Mouse (Mus musculus): ENCODE measurements around the gene Mbip. TPM values are rescaled to one million over a fixed set of nuclear protein-coding genes. Genes with fewer than 3 reads are reported as not detected.

Gene Mbip
- total and polyA plus RNA-seq, 3 experiments, result 18.4 to 50.0 (median 43.3) TPM

GRCm38 (mm10) chr12:56296524-56296923 is 49.2 kb downstream of the Mbip start:
- TF ChIP-seq GATA1 (IDR thresholded peaks at IDR 0.05; ENCODE audit: borderline replicate concordance, low read length) (no peak), GATA2 (IDR thresholded peaks at IDR 0.05; ENCODE audit: borderline replicate concordance, low read depth, low read length) (no peak), TAL1 (conservative IDR thresholded peaks at IDR 0.05; ENCODE audit: low read depth, low read length) (no peak), CTCF (IDR thresholded peaks at IDR 0.05; ENCODE audit: low read depth, low read length) (no peak), POLR2AphosphoS5 (IDR thresholded peaks at IDR 0.05; ENCODE audit: insufficient replicate concordance, low read depth, low read length) (no peak)
- Histone ChIP-seq H3K36me3 (replicated peaks) (no peaks in the 10 kb centered on the region), H3K4me1 (ENCODE audit: insufficient read depth, low read depth, low read length) (no peaks in the 10 kb centered on the region), H3K27me3 (ENCODE audit: insufficient read depth, low read length) (peaks cover 15% of the 10 kb centered on the region), H3K4me3 (ENCODE audit: low read depth, low read length) (no peak overlapping the region), H3K9me3 (replicated peaks) (no peaks in the 10 kb centered on the region)
- no peak for ATAC-seq (ENCODE audit: extremely low read depth, insufficient number of reproducible peaks, low FRiP score, poor library complexity, severe bottlenecking)
- DNase-seq (ENCODE audit: low spot score), result no peak

GRCm38 (mm10) chr12:56295160-56295559 is 50.5 kb downstream of the Mbip start:
- H3K9me3 ChIP-seq (replicated peaks), result no peaks in the 10 kb centered on the region
- no peak for TF ChIP-seq GATA1 (IDR thresholded peaks at IDR 0.05; ENCODE audit: borderline replicate concordance, low read length)
- no peak for TF ChIP-seq CTCF (IDR thresholded peaks at IDR 0.05; ENCODE audit: low read depth, low read length)
- TF ChIP-seq POLR2AphosphoS5 (IDR thresholded peaks at IDR 0.05; ENCODE audit: insufficient replicate concordance, low read depth, low read length), result no peak
- TF ChIP-seq GATA2 (IDR thresholded peaks at IDR 0.05; ENCODE audit: borderline replicate concordance, low read depth, low read length), result no peak
- TF ChIP-seq TAL1 (conservative IDR thresholded peaks at IDR 0.05; ENCODE audit: low read depth, low read length), result no peak
- no peaks in the 10 kb centered on the region for H3K36me3 ChIP-seq (replicated peaks)
- DNase-seq (ENCODE audit: low spot score) (no peak), ATAC-seq (ENCODE audit: extremely low read depth, insufficient number of reproducible peaks, low FRiP score, poor library complexity, severe bottlenecking) (no peak)
- H3K4me3 ChIP-seq (ENCODE audit: low read depth, low read length), result no peak overlapping the region
- no peaks in the 10 kb centered on the region for H3K4me1 ChIP-seq (ENCODE audit: insufficient read depth, low read depth, low read length)
- peaks cover 20% of the 10 kb centered on the region for H3K27me3 ChIP-seq (ENCODE audit: insufficient read depth, low read length)

GRCm38 (mm10) chr12:56288548-56288947 is 57.1 kb downstream of the Mbip start:
- DNase-seq (ENCODE audit: low spot score) (no peak), ATAC-seq (ENCODE audit: extremely low read depth, insufficient number of reproducible peaks, low FRiP score, poor library complexity, severe bottlenecking) (no peak)
- no peaks in the 10 kb centered on the region for H3K9me3 ChIP-seq (replicated peaks)
- H3K27me3 ChIP-seq (ENCODE audit: insufficient read depth, low read length), result peaks cover 13% of the 10 kb centered on the region
- no peaks in the 10 kb centered on the region for H3K4me1 ChIP-seq (ENCODE audit: insufficient read depth, low read depth, low read length)
- H3K4me3 ChIP-seq (ENCODE audit: low read depth, low read length), result no peak overlapping the region
- TF ChIP-seq CTCF (IDR thresholded peaks at IDR 0.05; ENCODE audit: low read depth, low read length) (no peak), POLR2AphosphoS5 (IDR thresholded peaks at IDR 0.05; ENCODE audit: insufficient replicate concordance, low read depth, low read length) (no peak), GATA1 (IDR thresholded peaks at IDR 0.05; ENCODE audit: borderline replicate concordance, low read length) (no peak), GATA2 (IDR thresholded peaks at IDR 0.05; ENCODE audit: borderline replicate concordance, low read depth, low read length) (no peak), TAL1 (conservative IDR thresholded peaks at IDR 0.05; ENCODE audit: low read depth, low read length) (no peak)
- no peaks in the 10 kb centered on the region for H3K36me3 ChIP-seq (replicated peaks)

DNA sequence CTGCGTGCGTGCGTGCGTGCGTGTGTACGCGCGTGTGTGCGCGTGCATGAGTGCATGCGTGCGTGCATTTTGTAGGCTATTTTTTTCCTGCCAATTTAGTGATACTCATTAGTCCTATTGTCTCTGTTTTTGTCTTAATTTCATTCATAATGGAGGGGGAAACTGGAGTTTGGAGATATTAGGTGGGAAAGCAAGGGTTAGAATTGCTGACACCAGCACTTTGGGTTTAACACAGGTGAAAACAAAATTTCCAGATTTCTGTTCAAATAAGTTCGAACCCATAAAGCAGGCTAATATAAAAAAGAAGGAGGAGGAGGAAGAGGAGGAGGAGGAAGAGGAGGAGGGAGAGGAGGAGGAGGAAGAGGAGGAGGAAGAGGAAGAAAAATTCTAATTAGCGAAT is 58.9 kb downstream of the Mbip start:
- no peak for ATAC-seq (ENCODE audit: extremely low read depth, insufficient number of reproducible peaks, low FRiP score, poor library complexity, severe bottlenecking)
- no peak overlapping the region for H3K4me3 ChIP-seq (ENCODE audit: low read depth, low read length)
- peaks cover 8% of the 10 kb centered on the region for H3K27me3 ChIP-seq (ENCODE audit: insufficient read depth, low read length)
- TF ChIP-seq GATA1 (IDR thresholded peaks at IDR 0.05; ENCODE audit: borderline replicate concordance, low read length) (no peak), POLR2AphosphoS5 (IDR thresholded peaks at IDR 0.05; ENCODE audit: insufficient replicate concordance, low read depth, low read length) (no peak), GATA2 (IDR thresholded peaks at IDR 0.05; ENCODE audit: borderline replicate concordance, low read depth, low read length) (no peak), TAL1 (conservative IDR thresholded peaks at IDR 0.05; ENCODE audit: low read depth, low read length) (no peak), CTCF (IDR thresholded peaks at IDR 0.05; ENCODE audit: low read depth, low read length) (no peak)
- no peak for DNase-seq (ENCODE audit: low spot score)
- no peaks in the 10 kb centered on the region for H3K4me1 ChIP-seq (ENCODE audit: insufficient read depth, low read depth, low read length)
- no peaks in the 10 kb centered on the region for H3K9me3 ChIP-seq (replicated peaks)
- no peaks in the 10 kb centered on the region for H3K36me3 ChIP-seq (replicated peaks)

DNA sequence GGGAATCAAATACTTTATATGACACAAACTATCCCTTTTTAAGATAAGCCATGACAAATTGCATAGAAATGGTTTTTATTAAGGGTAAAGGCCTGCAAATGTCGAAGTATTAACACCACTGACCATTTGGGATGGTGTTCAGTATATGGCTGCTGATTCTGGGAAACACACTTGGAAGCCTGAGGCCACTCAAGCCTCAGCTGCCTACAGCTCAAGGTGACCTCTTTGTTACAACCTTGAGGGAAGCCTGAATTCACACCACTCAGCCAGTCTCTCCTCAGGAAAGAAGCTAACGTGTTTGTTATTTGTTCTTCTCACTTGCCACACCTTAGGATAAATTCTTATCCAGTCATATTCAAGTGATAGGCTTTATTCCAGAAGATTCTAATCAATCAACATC is 61.5 kb downstream of the Mbip start:
- peaks cover 5% of the 10 kb centered on the region; the same call in 1 of the 2 replicates for H3K27me3 ChIP-seq (ENCODE audit: insufficient read depth, low read length)
- DNase-seq (ENCODE audit: low spot score) (no peak), ATAC-seq (ENCODE audit: extremely low read depth, insufficient number of reproducible peaks, low FRiP score, poor library complexity, severe bottlenecking) (no peak)
- H3K4me3 ChIP-seq (ENCODE audit: low read depth, low read length), result no peak overlapping the region
- TF ChIP-seq POLR2AphosphoS5 (IDR thresholded peaks at IDR 0.05; ENCODE audit: insufficient replicate concordance, low read depth, low read length) (no peak), TAL1 (conservative IDR thresholded peaks at IDR 0.05; ENCODE audit: low read depth, low read length) (no peak), GATA2 (IDR thresholded peaks at IDR 0.05; ENCODE audit: borderline replicate concordance, low read depth, low read length) (no peak), GATA1 (IDR thresholded peaks at IDR 0.05; ENCODE audit: borderline replicate concordance, low read length) (no peak), CTCF (IDR thresholded peaks at IDR 0.05; ENCODE audit: low read depth, low read length) (no peak)
- no peaks in the 10 kb centered on the region for H3K4me1 ChIP-seq (ENCODE audit: insufficient read depth, low read depth, low read length)
- H3K36me3 ChIP-seq (replicated peaks), result no peaks in the 10 kb centered on the region
- no peaks in the 10 kb centered on the region for H3K9me3 ChIP-seq (replicated peaks)

DNA sequence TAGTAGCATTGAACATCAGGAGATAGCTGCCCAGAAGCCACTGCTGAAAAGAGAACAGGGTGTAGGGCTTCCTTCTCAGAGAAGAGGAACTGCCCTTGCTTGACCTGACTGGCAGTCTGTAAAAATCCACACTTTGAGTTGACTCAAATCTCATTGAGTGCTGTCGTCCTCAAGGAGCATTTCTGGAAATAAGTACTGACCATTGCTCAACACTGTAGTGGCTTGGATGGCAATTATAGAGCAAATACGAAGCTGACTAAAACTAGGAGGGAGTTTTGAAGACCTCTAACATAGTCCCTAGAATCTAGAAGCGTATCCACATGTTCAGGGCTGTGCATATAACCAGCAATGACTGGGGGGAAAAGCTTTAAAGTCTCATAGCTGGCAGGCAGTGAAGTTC is 64.0 kb downstream of the Mbip start:
- Histone ChIP-seq H3K4me1 (ENCODE audit: insufficient read depth, low read depth, low read length) (no peaks in the 10 kb centered on the region), H3K36me3 (replicated peaks) (no peaks in the 10 kb centered on the region), H3K27me3 (ENCODE audit: insufficient read depth, low read length) (peaks cover 3% of the 10 kb centered on the region; the same call in 1 of the 2 replicates), H3K4me3 (ENCODE audit: low read depth, low read length) (no peak overlapping the region), H3K9me3 (replicated peaks) (no peaks in the 10 kb centered on the region)
- DNase-seq (ENCODE audit: low spot score), result no peak
- TF ChIP-seq POLR2AphosphoS5 (IDR thresholded peaks at IDR 0.05; ENCODE audit: insufficient replicate concordance, low read depth, low read length) (no peak), GATA2 (IDR thresholded peaks at IDR 0.05; ENCODE audit: borderline replicate concordance, low read depth, low read length) (no peak), TAL1 (conservative IDR thresholded peaks at IDR 0.05; ENCODE audit: low read depth, low read length) (no peak), GATA1 (IDR thresholded peaks at IDR 0.05; ENCODE audit: borderline replicate concordance, low read length) (no peak), CTCF (IDR thresholded peaks at IDR 0.05; ENCODE audit: low read depth, low read length) (no peak)
- ATAC-seq (ENCODE audit: extremely low read depth, insufficient number of reproducible peaks, low FRiP score, poor library complexity, severe bottlenecking), result no peak

Other genes with a start within 250 kb of the Mbip start
- not detected in 2 replicates for gene Nkx2-1, start 191.0 kb upstream of the Mbip start, total RNA-seq (2014; fragmentation: Nextera tagmentation)
- 0.16 TPM in 1 of 2 replicates, not detected in the other for gene Nkx2-1, start 191.0 kb upstream of the Mbip start, total RNA-seq (2017)
- gene Nkx2-1, start 191.0 kb upstream of the Mbip start, polyA plus RNA-seq (2012), result not detected in 2 replicates

Measured in G1E (cell line).